Mouse (Mus musculus): ENCODE data around the gene Tnr.

The Tnr gene

DNA sequence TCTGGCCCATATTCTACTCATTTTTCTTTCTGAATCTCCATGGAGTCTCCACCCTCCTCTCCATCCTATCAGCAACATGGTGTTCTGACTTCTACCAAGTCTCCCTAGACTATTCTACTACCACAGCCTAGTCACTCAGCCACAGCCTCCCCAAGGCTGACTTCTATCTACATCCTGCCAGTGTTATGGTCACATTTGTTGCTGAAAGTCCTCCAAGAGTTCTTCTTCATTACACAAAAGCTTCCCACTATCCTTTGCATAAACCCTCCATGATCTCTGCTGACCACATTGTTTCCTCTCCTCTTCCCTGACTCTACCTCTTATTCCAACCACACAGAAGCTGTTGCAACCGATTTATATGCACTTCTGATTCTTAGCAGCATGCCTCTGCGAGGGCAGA, 272.5 kb downstream of the Tnr start:
- DNase-seq (ENCODE audit: low spot score in 2 of 2) = no peak

- DNase-seq (ENCODE audit: low spot score in 2 of 2) = no peak
Observed at GRCm38 (mm10) chr1:159800366-159800765, 276.8 kb downstream of the Tnr start.

DNA sequence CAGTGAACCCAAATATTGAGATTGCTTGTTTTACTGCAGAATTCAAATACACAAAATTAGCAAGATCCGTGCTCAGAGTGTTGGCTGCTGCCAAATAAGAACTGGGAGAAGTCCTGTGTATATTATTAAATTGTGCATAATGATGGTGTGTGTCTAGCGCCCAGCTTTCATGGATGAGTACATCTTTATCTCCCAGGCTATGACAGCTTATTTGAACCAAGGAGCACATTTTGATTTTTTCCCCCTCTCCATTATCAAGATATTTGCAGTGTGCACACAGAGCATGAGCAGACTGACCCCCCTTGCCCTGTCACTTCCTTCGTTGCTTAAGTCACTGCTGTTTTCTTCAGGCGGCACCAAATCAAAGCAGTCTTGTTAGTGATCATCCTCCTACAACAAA, 278.2 kb downstream of the Tnr start:
- no peak for DNase-seq (ENCODE audit: low spot score in 2 of 2)

- DNase-seq (ENCODE audit: low spot score in 2 of 2) = no peak
Observed at GRCm38 (mm10) chr1:159803711-159804110, 280.1 kb downstream of the Tnr start.

DNA sequence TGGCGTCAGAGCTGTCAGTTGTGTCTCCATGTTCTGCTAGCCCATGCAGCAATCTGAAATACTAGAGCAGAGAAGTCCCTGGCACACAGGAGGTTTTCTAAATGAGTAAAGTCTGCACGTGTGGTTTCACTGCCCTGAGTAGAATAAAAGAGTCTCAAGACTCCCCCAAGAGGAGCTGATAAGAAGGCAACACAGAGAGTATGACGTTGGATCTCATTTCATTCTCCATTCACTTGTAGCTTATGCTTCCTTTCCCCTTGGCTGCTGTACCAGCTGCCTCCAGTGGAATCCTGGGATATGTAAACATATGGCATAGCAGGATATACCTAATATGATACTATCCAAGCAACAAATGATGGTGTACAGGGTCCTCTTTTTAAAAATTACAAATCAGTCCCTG, 285.9 kb downstream of the Tnr start:
- DNase-seq (ENCODE audit: low spot score in 2 of 2) = no peak

DNA sequence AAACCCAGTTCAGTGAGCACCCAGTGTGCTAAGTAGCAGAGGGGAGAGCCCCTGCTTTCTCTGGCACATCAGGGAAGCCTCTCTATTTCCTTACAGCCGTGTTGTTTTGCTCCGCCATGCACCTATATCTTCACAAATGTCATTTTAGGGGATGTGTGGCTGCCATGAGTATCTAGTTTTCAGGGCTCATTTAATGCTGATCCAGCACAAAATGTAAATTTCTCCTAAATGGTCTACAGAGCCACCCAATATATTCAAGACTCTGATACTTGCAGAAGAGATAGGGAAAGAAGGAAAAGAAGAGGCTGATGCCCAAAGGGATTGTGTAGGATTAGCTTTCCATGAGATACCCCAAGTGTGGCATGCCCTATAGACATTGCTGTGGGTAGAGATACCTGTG, 288.2 kb downstream of the Tnr start:
- DNase-seq (ENCODE audit: low spot score in 2 of 2) = no peak

DNA sequence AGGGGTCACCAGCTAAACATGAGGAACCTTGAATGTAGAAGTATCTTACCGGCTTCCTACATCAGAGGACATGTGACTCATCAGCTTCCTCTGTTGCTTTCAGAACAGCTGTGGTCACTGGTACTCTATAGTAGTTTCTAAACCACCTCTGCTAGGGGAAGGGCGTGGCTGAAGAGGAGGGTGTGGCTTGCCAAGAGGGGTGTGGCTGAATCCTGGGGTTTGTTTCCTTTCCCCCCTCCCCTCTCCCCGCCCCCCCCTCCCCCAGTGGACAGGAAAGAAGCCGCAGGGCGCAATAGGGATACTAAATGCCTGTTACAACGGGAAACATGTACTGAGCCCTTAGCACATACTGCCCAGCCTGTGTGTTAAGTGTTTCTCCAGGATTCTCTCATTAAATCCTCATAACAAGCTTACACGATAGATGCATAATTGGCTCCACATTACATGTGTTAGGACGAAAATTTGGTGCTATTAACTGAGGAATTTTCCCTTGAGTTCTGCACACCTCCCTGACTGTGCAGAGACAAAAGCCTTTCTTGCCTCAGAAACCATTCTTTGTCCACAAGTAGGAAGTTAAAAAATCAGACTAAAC, 289.3 kb downstream of the Tnr start:
- DNase-seq (ENCODE audit: low spot score in 2 of 2) = peak; percentile 17 to 19

DNA sequence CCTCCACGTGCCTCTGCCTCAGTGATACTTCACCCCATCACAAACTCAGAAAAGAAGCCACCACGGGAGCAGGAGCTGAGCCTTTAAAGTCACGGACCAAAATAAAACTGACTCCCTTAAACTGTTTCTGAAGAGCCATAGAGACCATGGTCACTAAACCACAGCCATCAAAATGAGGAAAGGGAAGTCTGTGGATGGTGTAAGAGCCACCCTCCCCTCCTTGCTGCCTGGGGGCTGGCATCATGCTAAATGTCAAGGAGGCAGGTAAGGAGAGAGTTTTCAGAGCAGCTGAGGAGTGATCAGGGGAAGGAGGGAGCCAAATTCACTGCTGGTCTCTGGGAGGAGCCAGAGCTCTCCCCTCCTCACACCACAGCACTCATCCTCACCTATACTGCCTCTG, 290.8 kb downstream of the Tnr start:
- DNase-seq (ENCODE audit: low spot score in 2 of 2) = no peak

- DNase-seq (ENCODE audit: low spot score in 2 of 2) = peak; percentile 1 to 15
Observed at GRCm38 (mm10) chr1:159816614-159817371, 293.2 kb downstream of the Tnr start.

DNA sequence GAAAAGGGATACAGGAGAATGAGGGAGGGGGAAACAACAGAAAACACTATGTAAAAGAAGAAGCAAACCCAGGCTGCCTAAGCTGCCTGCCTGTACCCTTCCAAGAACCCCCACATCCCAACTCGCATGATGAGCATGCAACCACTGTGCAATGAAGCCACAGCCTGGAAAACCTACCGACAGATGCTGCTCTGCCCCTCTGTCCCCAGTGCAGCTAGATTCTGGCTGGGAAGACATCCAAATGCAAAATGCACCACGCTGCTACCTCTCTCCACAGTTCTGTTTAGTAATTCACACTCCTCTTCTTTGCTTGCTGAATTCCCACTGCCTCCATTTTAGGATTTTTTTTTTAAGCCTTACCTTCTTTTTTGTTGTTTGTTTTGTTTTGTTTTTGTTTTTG, 295.9 kb downstream of the Tnr start:
- no peak for DNase-seq (ENCODE audit: low spot score in 2 of 2)

- DNase-seq (ENCODE audit: low spot score in 2 of 2) = no peak
Observed at GRCm38 (mm10) chr1:159822416-159822815, 298.8 kb downstream of the Tnr start.

DNA sequence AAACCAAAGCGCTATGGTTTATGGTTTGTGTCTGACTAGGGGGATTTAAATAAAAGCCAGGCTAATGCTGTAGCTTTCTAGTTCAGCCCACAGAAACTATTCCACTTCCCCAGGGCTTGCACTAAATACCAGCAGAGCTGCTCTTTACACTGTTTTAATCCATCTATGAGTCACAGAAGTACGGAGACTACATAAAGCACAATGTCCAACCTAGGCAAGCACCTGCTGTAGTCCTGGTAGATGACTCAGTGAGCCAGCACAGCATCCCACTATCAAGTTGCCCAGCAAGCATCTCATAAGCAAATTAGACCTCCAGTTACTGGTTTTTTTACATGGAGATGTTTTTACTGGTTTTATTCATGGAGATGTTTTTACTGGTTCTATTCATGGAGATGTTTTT, 305.0 kb downstream of the Tnr start:
- DNase-seq (ENCODE audit: low spot score in 2 of 2) = no peak

DNA sequence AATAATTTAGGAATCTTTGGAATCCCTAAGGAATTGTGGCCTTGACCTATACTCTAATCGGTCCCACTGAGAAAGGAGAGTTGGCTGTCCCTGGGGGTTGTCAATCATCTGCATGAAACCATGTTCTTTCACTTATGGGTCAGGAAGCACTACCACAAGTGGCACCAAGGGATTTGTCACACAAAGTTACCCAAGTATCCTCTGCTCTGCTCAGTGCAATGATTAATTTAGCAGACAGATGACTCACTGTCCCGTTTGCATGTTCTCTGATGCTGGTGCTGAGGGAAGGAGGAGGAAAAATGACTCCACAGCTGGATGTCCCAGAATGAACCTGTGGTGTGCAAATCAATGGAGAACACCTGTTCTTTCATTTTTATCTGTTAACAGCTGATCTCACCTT, 309.6 kb downstream of the Tnr start:
- no peak for DNase-seq (ENCODE audit: low spot score in 2 of 2)

DNA sequence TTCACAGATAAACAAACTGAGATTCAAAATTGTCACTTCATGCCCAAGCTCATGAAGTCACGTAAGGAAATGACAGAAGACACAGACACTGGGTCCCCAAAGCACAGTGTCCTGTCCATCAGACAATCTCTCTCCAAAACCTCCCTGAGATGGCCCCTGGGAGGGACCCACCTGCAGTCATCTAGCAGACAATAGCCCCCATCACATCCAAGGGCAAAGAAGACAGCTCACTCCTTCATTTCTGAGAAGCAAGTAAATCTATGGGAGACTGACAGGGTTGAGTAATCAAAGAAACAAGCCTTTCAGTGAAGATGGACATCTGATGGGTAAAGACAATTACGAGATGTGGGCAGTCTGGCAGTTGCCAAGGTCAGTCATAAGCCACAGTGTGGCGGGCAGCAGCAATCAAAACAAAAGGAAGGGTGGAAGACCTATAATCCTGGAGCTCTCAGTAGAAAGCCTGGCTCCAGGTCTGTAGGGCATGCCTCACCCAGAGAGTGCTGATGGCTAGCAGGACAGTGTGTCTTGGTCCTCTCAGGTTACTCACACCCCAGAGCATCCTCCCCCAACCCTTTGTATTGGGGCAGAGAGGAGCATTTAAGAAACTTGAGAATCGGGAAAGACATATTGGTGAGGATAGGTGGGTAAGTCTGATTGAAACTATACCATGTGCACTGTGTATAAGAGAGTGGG, 310.2 kb downstream of the Tnr start:
- no peak for DNase-seq (ENCODE audit: low spot score in 2 of 2)

- no peak for DNase-seq (ENCODE audit: low spot score in 2 of 2)
Observed at GRCm38 (mm10) chr1:159835126-159835525, 311.6 kb downstream of the Tnr start.

DNA sequence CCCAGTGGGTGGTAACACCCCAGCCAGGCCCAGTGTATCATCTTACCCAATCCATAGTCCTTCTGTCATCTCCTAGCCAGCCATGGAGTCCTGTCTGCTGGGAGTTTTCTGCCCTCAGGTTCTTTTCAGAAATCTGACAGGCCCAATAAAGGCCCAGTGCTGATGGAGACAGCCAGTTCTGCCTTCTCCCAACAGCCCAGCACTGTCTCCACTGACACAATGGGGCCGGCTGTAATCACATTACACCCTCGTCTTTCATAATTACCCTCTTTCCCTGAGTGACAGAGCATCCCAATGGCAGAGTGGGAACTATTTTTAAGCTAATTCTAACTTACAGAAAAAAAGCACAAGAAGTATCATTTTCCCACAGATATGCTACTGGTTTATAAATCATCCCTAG, 316.8 kb downstream of the Tnr start:
- no peak for DNase-seq (ENCODE audit: low spot score in 2 of 2)

- no peak for DNase-seq (ENCODE audit: low spot score in 2 of 2)
Observed at GRCm38 (mm10) chr1:159842876-159843275, 319.3 kb downstream of the Tnr start.

- DNase-seq (ENCODE audit: low spot score in 2 of 2) = no peak
Observed at GRCm38 (mm10) chr1:159852088-159852487, 328.5 kb downstream of the Tnr start.

GRCm38 (mm10) chr1:159854261-159854660, 330.7 kb downstream of the Tnr start:
- no peak for DNase-seq (ENCODE audit: low spot score in 2 of 2)

DNA sequence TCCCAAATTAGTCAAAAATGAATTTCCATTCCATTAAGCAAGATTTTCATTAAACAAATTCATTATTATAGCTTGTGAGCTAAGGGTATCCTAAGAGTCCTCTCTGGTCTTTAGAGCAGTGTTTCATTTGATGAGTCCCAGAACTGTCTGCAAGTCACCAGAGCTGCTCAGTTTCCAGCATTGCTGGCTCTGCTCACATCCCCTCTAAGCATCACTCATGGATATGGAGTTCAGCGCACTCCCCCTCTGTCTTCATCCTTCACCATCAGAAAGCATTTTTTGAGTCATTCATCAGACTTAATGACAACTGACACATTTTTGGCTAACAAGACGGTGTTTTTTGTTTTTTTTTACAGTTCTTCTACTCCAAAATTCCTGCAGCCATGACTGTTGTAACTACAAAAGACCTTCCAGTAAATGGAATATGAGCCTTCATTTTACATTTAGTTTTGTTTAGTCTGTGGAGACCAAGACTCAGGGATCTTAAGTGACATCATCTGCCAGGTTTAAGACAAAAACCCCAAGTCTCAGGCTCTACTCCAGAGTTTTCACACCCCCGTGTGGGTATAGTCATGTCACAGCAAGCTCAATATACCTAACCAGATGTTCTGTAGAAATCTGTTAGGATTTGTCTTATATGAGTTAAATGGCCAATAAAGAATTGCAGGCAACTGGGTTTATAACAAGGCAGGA, 338.4 kb downstream of the Tnr start:
- DNase-seq (ENCODE audit: low spot score in 2 of 2) = no peak

GRCm38 (mm10) chr1:159865696-159866095, 342.1 kb downstream of the Tnr start:
- DNase-seq (ENCODE audit: low spot score in 2 of 2) = no peak

- DNase-seq (ENCODE audit: low spot score in 2 of 2) = no peak
Observed at GRCm38 (mm10) chr1:159869619-159870441, 346.3 kb downstream of the Tnr start.

Data from heart, adult 9 months (tissue).